Mouse (Mus musculus) liver, postnatal 0 days (tissue): ENCODE results near the gene Fras1.

ENCODE experiments used
- CTCF ChIP-seq: sonication (generic); IDR thresholded peaks from 2 replicates; pipeline ENCODE4 v1.5.1; 2016; ENCODE audit warnings: antibody characterized with exemption, low read depth
- EP300 ChIP-seq: IDR thresholded peaks from 2 replicates; pipeline ENCODE4 v1.6.1; 2016; ENCODE audit warnings: antibody characterized with exemption, low read depth, mild to moderate bottlenecking

GRCm38 (mm10) chr5:96429532-96430141, 55.9 kb downstream of the Fras1 start:
- TF ChIP-seq EP300 (no peak), CTCF (no peak)
